Mouse (Mus musculus) MEL (cell line): Measurements from ENCODE around the gene Slmap. TPM values are rescaled to one million over a fixed set of nuclear protein-coding genes. Genes with fewer than 3 reads are reported as not detected.

ENCODE experiments used
- DNase-seq: peaks from one replicate; pipeline ENCODE4 v3.0.0; 2011; ENCODE audit warnings: low read depth, low spot score
- H3K27ac ChIP-seq: 2 replicates; pipeline ENCODE4 v1.5.1; 2012; ENCODE audit warnings: low read depth, mild to moderate bottlenecking, control low read depth, low read length, moderate library complexity; ENCODE audit not compliant: control insufficient read depth
- H3K27me3 ChIP-seq, 2 experiments: fragments of 150-350 bp in 1 of 2; sonication (generic) in 1 of 2; 2 replicates each; pipeline ENCODE4 v1.6.1; 2012; ENCODE audit warnings: low read length in 2 of 2, mild to moderate bottlenecking in 2 of 2, improper control_type of control experiment in 1 of 2, moderate library complexity in 1 of 2; ENCODE audit not compliant: insufficient read depth in 2 of 2, control insufficient read depth in 1 of 2
- H3K36me3 ChIP-seq, 2 experiments: 2 replicates each; pipeline ENCODE4 v1.6.1; 2012 to 2014; ENCODE audit warnings: low read length in 2 of 2, improper control_type of control experiment in 1 of 2, inconsistent platforms in 1 of 2, mild to moderate bottlenecking in 1 of 2; ENCODE audit not compliant: insufficient read depth in 2 of 2, control insufficient read depth in 1 of 2
- H3K4me1 ChIP-seq, 2 experiments: fragments of 150-350 bp in 1 of 2; sonication (generic) in 1 of 2; 2 replicates each; pipeline ENCODE4 v1.6.1; 2012; ENCODE audit warnings: low read length in 2 of 2, improper control_type of control experiment in 1 of 2, mild to moderate bottlenecking in 1 of 2; ENCODE audit not compliant: insufficient read depth in 2 of 2, control insufficient read depth in 1 of 2
- H3K4me3 ChIP-seq, 2 experiments: fragments of 150-350 bp in 1 of 2; sonication (generic) in 1 of 2; 2 replicates each; pipeline ENCODE4 v1.5.1; 2012; ENCODE audit warnings: low read depth in 2 of 2, low read length in 2 of 2, mild to moderate bottlenecking in 2 of 2, moderate library complexity in 2 of 2, control low read depth in 1 of 2, improper control_type of control experiment in 1 of 2; ENCODE audit not compliant: control insufficient read depth in 1 of 2, insufficient read depth in 1 of 2
- H3K79me2 ChIP-seq: 2 replicates; pipeline ENCODE4 v1.6.1; 2012; ENCODE audit warnings: mild to moderate bottlenecking, low read length, moderate library complexity; ENCODE audit not compliant: control insufficient read depth, poor library complexity, insufficient read depth
- H3K9ac ChIP-seq: 2 replicates; pipeline ENCODE4 v1.6.1; 2012; ENCODE audit warnings: low read depth, mild to moderate bottlenecking, control low read depth, low read length, moderate library complexity; ENCODE audit not compliant: control insufficient read depth, poor library complexity, severe bottlenecking
- H3K9me3 ChIP-seq: fragments of 150-350 bp; sonication (generic); replicated peaks from 2 replicates; pipeline ENCODE4 v1.6.1; 2012; ENCODE audit warnings: mild to moderate bottlenecking, low read length, improper control_type of control experiment, moderate library complexity; ENCODE audit not compliant: insufficient read depth
- BHLHE40 ChIP-seq: IDR thresholded peaks from 2 replicates; pipeline ENCODE4 v1.6.1; 2012; ENCODE audit warnings: low read depth, mild to moderate bottlenecking, inconsistent platforms, low read length, improper control_type of control experiment, borderline replicate concordance
- CHD1 ChIP-seq: IDR thresholded peaks from 2 replicates; pipeline ENCODE4 v1.6.1; 2012; ENCODE audit warnings: low read depth, mild to moderate bottlenecking, inconsistent platforms, low read length, improper control_type of control experiment
- CHD2 ChIP-seq: IDR thresholded peaks from 2 replicates; pipeline ENCODE4 v1.6.1; 2011; ENCODE audit warnings: low read length, improper control_type of control experiment
- CTCF ChIP-seq, 3 experiments: IDR thresholded peaks in 2 of 3; conservative IDR thresholded peaks in 1 of 3; 2 replicates each; pipeline ENCODE4 v1.5.1; 2011 to 2012; ENCODE audit warnings: low read length in 3 of 3, low read depth in 2 of 3, mild to moderate bottlenecking in 2 of 3, improper control_type of control experiment in 1 of 3, inconsistent platforms in 1 of 3, mixed read lengths in 1 of 3, moderate library complexity in 1 of 3; ENCODE audit not compliant: control insufficient read depth in 1 of 3, insufficient read depth in 1 of 3, poor library complexity in 1 of 3, severe bottlenecking in 1 of 3
- E2F4 ChIP-seq: IDR thresholded peaks from 2 replicates; pipeline ENCODE4 v1.6.1; 2011; ENCODE audit warnings: low read depth, low read length, improper control_type of control experiment, borderline replicate concordance
- ELF1 ChIP-seq: IDR thresholded peaks from 2 replicates; pipeline ENCODE4 v1.6.1; 2014; ENCODE audit warnings: low read depth, mild to moderate bottlenecking, inconsistent platforms, low read length, improper control_type of control experiment, moderate library complexity
- EP300 ChIP-seq, 2 experiments: IDR thresholded peaks; 2 replicates each; pipeline ENCODE4 v1.6.1; 2011; ENCODE audit warnings: improper control_type of control experiment in 2 of 2, low read length in 2 of 2, low read depth in 1 of 2, mild to moderate bottlenecking in 1 of 2
- ETS1 ChIP-seq: IDR thresholded peaks from 2 replicates; pipeline ENCODE4 v1.6.1; 2012; ENCODE audit warnings: low read depth, mild to moderate bottlenecking, inconsistent platforms, low read length, improper control_type of control experiment, moderate library complexity
- GABPA ChIP-seq: IDR thresholded peaks from 2 replicates; pipeline ENCODE4 v1.6.1; 2012; ENCODE audit warnings: low read depth, mild to moderate bottlenecking, inconsistent platforms, low read length, improper control_type of control experiment, moderate library complexity
- GATA1 ChIP-seq: IDR thresholded peaks from 2 replicates; pipeline ENCODE4 v1.6.1; 2011; ENCODE audit warnings: low read depth, low read length, improper control_type of control experiment
- JUND ChIP-seq: IDR thresholded peaks from 2 replicates; pipeline ENCODE4 v1.6.1; 2011; ENCODE audit warnings: low read depth, mild to moderate bottlenecking, improper control_type of control experiment, low read length
- KAT2A ChIP-seq: conservative IDR thresholded peaks from 2 replicates; pipeline ENCODE4 v1.6.1; 2012; ENCODE audit warnings: low read depth, low read length, improper control_type of control experiment, inconsistent platforms
- MAFK ChIP-seq: IDR thresholded peaks from 2 replicates; pipeline ENCODE4 v1.6.1; 2011; ENCODE audit warnings: low read depth, mild to moderate bottlenecking, low read length, improper control_type of control experiment, borderline replicate concordance
- MAZ ChIP-seq: IDR thresholded peaks from 2 replicates; pipeline ENCODE4 v1.6.1; 2012; ENCODE audit warnings: low read depth, mild to moderate bottlenecking, inconsistent platforms, low read length, improper control_type of control experiment
- MEF2A ChIP-seq: IDR thresholded peaks from 2 replicates; pipeline ENCODE4 v1.6.1; 2014; ENCODE audit warnings: low read depth, mild to moderate bottlenecking, inconsistent platforms, low read length, improper control_type of control experiment; ENCODE audit not compliant: poor library complexity, insufficient replicate concordance, severe bottlenecking; ENCODE audit errors: extremely low read depth
- MXI1 ChIP-seq: IDR thresholded peaks from 2 replicates; pipeline ENCODE4 v1.6.1; 2011; ENCODE audit warnings: mild to moderate bottlenecking, low read depth, low read length, improper control_type of control experiment
- MYC ChIP-seq: IDR thresholded peaks from 2 replicates; pipeline ENCODE4 v1.6.1; 2011; ENCODE audit warnings: low read depth, mild to moderate bottlenecking, low read length, improper control_type of control experiment, moderate library complexity
- NELFE ChIP-seq: IDR thresholded peaks from 2 replicates; pipeline ENCODE4 v1.6.1; 2011; ENCODE audit warnings: low read depth, low read length, improper control_type of control experiment
- NRF1 ChIP-seq: IDR thresholded peaks from 2 replicates; pipeline ENCODE4 v1.6.1; 2014; ENCODE audit warnings: low read depth, mild to moderate bottlenecking, inconsistent platforms, low read length, improper control_type of control experiment, moderate library complexity; ENCODE audit not compliant: poor library complexity, insufficient read depth, severe bottlenecking
- POLR2A ChIP-seq, 2 experiments: IDR thresholded peaks; 2 replicates each; pipeline ENCODE4 v1.6.1; 2011 to 2012; ENCODE audit warnings: low read length in 2 of 2, mild to moderate bottlenecking in 2 of 2, control low read depth in 1 of 2, improper control_type of control experiment in 1 of 2, low read depth in 1 of 2, moderate library complexity in 1 of 2; ENCODE audit not compliant: control insufficient read depth in 1 of 2, insufficient read depth in 1 of 2, poor library complexity in 1 of 2
- POLR2AphosphoS2 ChIP-seq: IDR thresholded peaks from 2 replicates; pipeline ENCODE4 v1.6.1; 2011; ENCODE audit warnings: low read length, improper control_type of control experiment
- POLR2AphosphoS5 ChIP-seq: IDR thresholded peaks from 2 replicates; pipeline ENCODE4 v1.6.1; 2012; ENCODE audit warnings: low read depth, borderline replicate concordance, mild to moderate bottlenecking, inconsistent platforms, low read length, moderate library complexity, mixed read lengths
- RAD21 ChIP-seq: IDR thresholded peaks from 2 replicates; pipeline ENCODE4 v1.6.1; 2011; ENCODE audit warnings: mild to moderate bottlenecking, low read depth, low read length, improper control_type of control experiment
- SIN3A ChIP-seq: IDR thresholded peaks from 2 replicates; pipeline ENCODE4 v1.6.1; 2012; ENCODE audit warnings: low read length, improper control_type of control experiment, inconsistent platforms
- SMC3 ChIP-seq: IDR thresholded peaks from 2 replicates; pipeline ENCODE4 v1.6.1; 2011; ENCODE audit warnings: low read depth, low read length, improper control_type of control experiment
- TAL1 ChIP-seq: IDR thresholded peaks from 2 replicates; pipeline ENCODE4 v1.6.1; 2012; ENCODE audit warnings: mild to moderate bottlenecking, inconsistent platforms, low read length, moderate library complexity, mixed read lengths
- TBP ChIP-seq: IDR thresholded peaks from 2 replicates; pipeline ENCODE4 v1.8.0; 2011; ENCODE audit warnings: low read depth, low read length, improper control_type of control experiment
- TCF12 ChIP-seq: IDR thresholded peaks from 2 replicates; pipeline ENCODE4 v1.6.1; 2014; ENCODE audit warnings: low read depth, mild to moderate bottlenecking, inconsistent platforms, low read length, improper control_type of control experiment, moderate library complexity
- UBTF ChIP-seq: IDR thresholded peaks from 2 replicates; pipeline ENCODE4 v1.6.1; 2012; ENCODE audit warnings: low read depth, mild to moderate bottlenecking, inconsistent platforms, low read length, improper control_type of control experiment, moderate library complexity, borderline replicate concordance; ENCODE audit not compliant: insufficient read depth
- USF1 ChIP-seq: IDR thresholded peaks from 2 replicates; pipeline ENCODE4 v1.6.1; 2014; ENCODE audit warnings: low read depth, mild to moderate bottlenecking, inconsistent platforms, low read length, improper control_type of control experiment, moderate library complexity
- USF2 ChIP-seq, 2 experiments: IDR thresholded peaks; 2 replicates each; pipeline ENCODE4 v1.6.1; 2011 to 2012; ENCODE audit warnings: improper control_type of control experiment in 2 of 2, low read length in 2 of 2, borderline replicate concordance in 1 of 2, inconsistent platforms in 1 of 2, low read depth in 1 of 2, mild to moderate bottlenecking in 1 of 2; ENCODE audit not compliant: insufficient read depth in 1 of 2
- ZC3H11A ChIP-seq: IDR thresholded peaks from 2 replicates; pipeline ENCODE4 v1.6.1; 2012; ENCODE audit warnings: low read depth, mild to moderate bottlenecking, inconsistent platforms, low read length, improper control_type of control experiment
- ZKSCAN1 ChIP-seq: IDR thresholded peaks from 2 replicates; pipeline ENCODE4 v1.6.1; 2012; ENCODE audit warnings: low read depth, mild to moderate bottlenecking, inconsistent platforms, low read length, improper control_type of control experiment, moderate library complexity
- ZMIZ1 ChIP-seq: IDR thresholded peaks from 2 replicates; pipeline ENCODE4 v1.6.1; 2012; ENCODE audit warnings: low read depth, mild to moderate bottlenecking, inconsistent platforms, low read length, improper control_type of control experiment, moderate library complexity
- ZNF384 ChIP-seq: IDR thresholded peaks from 2 replicates; pipeline ENCODE4 v1.6.1; 2012; ENCODE audit warnings: low read depth, mild to moderate bottlenecking, inconsistent platforms, low read length, improper control_type of control experiment
- polyA plus RNA-seq, 2 experiments: library from polyadenylated mRNA; stranded (reverse) in 1 of 2; unstranded in 1 of 2; fragments of >175 nt in 1 of 2; fragments of >200 nt in 1 of 2; gene quantifications; 2 replicates each; pipeline versions ENCODE4 v1.2.1 to v1.2.4; 2012; ENCODE audit warnings: low replicate concordance in 2 of 2, low read depth in 1 of 2; ENCODE audit not compliant: insufficient read length in 2 of 2, insufficient read depth in 1 of 2, missing spikeins in 1 of 2
- total RNA-seq: library from RNA; depleted of rRNA; stranded (reverse); fragments of 300-350 nt; gene quantifications from 2 replicates; pipeline ENCODE4 v1.2.3, GENCODE M21; 2012; rRNA removed

Gene Slmap
- total RNA-seq (21.4 and 23.7 TPM in 2 replicates), polyA plus RNA-seq (10 to 100 TPM in 1 of 2 experiments, not detected in 1; 41.9 TPM)

GRCm38 (mm10) chr14:26534757-26535479, at the start of gene Slmap:
Gene Slmap (minus strand): TSS chr14:26534931.
- peaks cover 5 to 13% of the 10 kb centered on the region in 2 experiments for H3K4me1 ChIP-seq
- H3K27ac ChIP-seq: peak within 1 kb of the TSS; percentile 63
- H3K36me3 ChIP-seq: peaks cover 0 to 18% of the 10 kb centered on the region in 2 experiments; a peak in 3 of 4 replicates
- H3K79me2 ChIP-seq: peaks cover 39% of the 10 kb centered on the region
- H3K27me3 ChIP-seq: no peaks in the 10 kb centered on the region; a peak in 1 of 4 replicates
- no peaks in the 10 kb centered on the region for H3K9me3 ChIP-seq
- peak; percentile 99 for DNase-seq
- peak within 1 kb of the TSS; percentile 98 for H3K9ac ChIP-seq
- peak within 1 kb of the TSS; percentile 77 to 86 for H3K4me3 ChIP-seq
- no peak for TF ChIP-seq RAD21
- TF ChIP-seq ZNF384: no peak
- TF ChIP-seq TCF12: peak; percentile 79
- peak; percentile 90 for TF ChIP-seq NELFE
- TF ChIP-seq ZKSCAN1: no peak
- 0 out of 2 replicates have a peak, but pooled peaks have one; percentile 20 for TF ChIP-seq MAZ
- TF ChIP-seq SIN3A: peak; percentile 94
- TF ChIP-seq BHLHE40: peak; percentile 95
- TF ChIP-seq TAL1: no peak
- 0 out of 2 replicates have a peak, but pooled peaks have one; percentile 20 for TF ChIP-seq MEF2A
- peak; percentile 62; the same call in 1 of the 2 replicates for TF ChIP-seq GABPA
- TF ChIP-seq KAT2A: peak; percentile 99
- TF ChIP-seq CTCF (IDR thresholded peaks at IDR 0.05 in 2 of 3, conservative IDR thresholded peaks at IDR 0.05 in 1 of 3; ENCODE audit: control insufficient read depth in 1 of 3, insufficient read depth in 1 of 3, low read depth in 2 of 3, low read length in 3 of 3, poor library complexity in 1 of 3, severe bottlenecking in 1 of 3): no peak
- no peak for TF ChIP-seq CHD1
- peak in 1 of 2 experiments; percentile 57; a peak in 2 of 4 replicates for TF ChIP-seq EP300 (IDR thresholded peaks at IDR 0.05; ENCODE audit: low read depth in 1 of 2, low read length in 2 of 2)
- TF ChIP-seq MAFK: no peak
- peak; percentile 89 for TF ChIP-seq ZMIZ1
- peak; percentile 99 for TF ChIP-seq USF1
- peak; percentile 60 for TF ChIP-seq ETS1
- TF ChIP-seq NRF1: peak; percentile 78
- TF ChIP-seq MXI1: peak; percentile 81
- TF ChIP-seq E2F4: no peak
- TF ChIP-seq TBP: peak; percentile 86
- peak; percentile 88 for TF ChIP-seq GATA1
- TF ChIP-seq POLR2A (IDR thresholded peaks at IDR 0.05; ENCODE audit: control insufficient read depth in 1 of 2, insufficient read depth in 1 of 2, low read depth in 1 of 2, low read length in 2 of 2, poor library complexity in 1 of 2): peak; percentile 79 to 88; a peak in 3 of 4 replicates
- TF ChIP-seq UBTF: no peak
- TF ChIP-seq USF2 (IDR thresholded peaks at IDR 0.05; ENCODE audit: borderline replicate concordance in 1 of 2, insufficient read depth in 1 of 2, low read depth in 1 of 2, low read length in 2 of 2): peak; percentile 91 to 96
- TF ChIP-seq MYC: peak; percentile 61; the same call in 1 of the 2 replicates
- TF ChIP-seq POLR2AphosphoS5: no peak
- no peak for TF ChIP-seq CHD2
- TF ChIP-seq JUND: no peak
- peak; percentile 92 for TF ChIP-seq POLR2AphosphoS2
- peak; percentile 64 for TF ChIP-seq ELF1
- TF ChIP-seq SMC3: no peak
- no peak for TF ChIP-seq ZC3H11A
